Mouse (Mus musculus) lung, postnatal 25 days (tissue): Measurements from ENCODE around the gene Sh2d2a.
A peak's percentile ranks its signal among the peaks of the same experiment; 100 is the strongest.
"Not testable (repeated sequence)": the region's sequence is repeated elsewhere in the genome, so short reads cannot be mapped to it uniquely, and the experiment has no call there.

Experiments
- DNase-seq: peaks from one replicate; pipeline ENCODE4 v3.0.0; 2022; ENCODE audit warnings: low spot score

The Sh2d2a gene

GRCm38 (mm10) chr3:87855936-87856335 is 9.4 kb downstream of the Sh2d2a start:
- DNase-seq: no peak

DNA sequence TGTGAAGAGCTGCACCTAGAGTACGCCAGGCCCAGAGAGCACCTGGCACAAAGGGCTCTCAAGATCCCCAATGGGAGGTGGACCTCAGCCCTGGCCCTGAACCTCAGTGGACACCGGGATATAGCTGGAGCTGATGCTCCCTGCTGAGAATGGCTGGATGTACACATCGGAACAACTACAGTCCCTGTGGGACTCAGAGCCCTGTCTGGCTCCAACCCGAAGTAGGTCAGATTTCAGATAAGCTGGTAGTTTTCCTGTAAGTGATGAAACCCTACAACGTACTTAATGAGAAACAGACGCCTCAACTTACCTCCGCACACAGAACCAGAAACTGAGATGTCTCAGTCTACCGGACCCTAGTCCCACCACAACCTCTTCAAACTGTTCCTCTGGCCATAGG is 11.1 kb downstream of the Sh2d2a start:
- DNase-seq: no peak

- peak; percentile 72 for DNase-seq
Measured at GRCm38 (mm10) chr3:87859813-87860212, 13.3 kb downstream of the Sh2d2a start.

DNA sequence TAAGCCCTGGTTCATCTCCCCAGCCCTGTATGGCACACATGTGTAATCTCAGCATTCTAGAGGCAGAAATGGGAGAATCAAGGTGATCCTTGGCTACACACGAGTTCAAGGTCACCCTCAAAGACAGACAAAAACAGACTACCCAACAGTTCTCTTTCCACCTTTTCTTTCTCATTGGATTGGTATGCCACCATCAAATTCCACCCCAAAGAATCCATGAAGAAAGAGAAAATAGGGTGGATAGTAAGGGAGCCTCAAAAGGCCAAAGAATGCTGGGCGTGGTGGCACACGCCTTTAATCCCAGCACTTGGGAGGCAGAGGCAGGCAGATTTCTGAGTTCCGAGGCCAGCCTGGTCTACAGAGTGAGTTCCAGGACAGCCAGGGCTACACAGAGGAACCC is 17.6 kb downstream of the Sh2d2a start:
- DNase-seq: not testable (repeated sequence)

DNA sequence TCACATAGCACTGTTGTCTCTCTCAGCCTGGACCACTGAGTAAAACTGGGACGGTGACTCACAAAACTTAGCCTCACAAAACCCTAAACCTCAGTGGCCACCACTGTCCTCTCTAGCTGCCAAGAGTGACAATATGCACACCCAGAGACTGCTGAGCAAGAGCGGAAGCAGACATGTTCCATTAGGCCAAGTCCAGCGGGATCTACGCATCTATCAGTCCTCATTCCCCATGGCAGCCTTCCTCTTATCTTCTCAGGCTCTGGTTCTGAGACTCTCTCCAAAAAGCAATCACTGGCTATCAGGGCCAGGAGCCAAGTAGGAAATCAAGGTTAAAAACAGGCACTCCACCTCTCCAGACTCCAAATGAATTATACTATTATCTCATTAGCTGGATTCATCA is 31.2 kb downstream of the Sh2d2a start:
- DNase-seq: no peak

- DNase-seq: no peak
Measured at GRCm38 (mm10) chr3:87884291-87884690, 37.7 kb downstream of the Sh2d2a start.

- no peak for DNase-seq
Measured at GRCm38 (mm10) chr3:87884708-87885251, 38.2 kb downstream of the Sh2d2a start.

DNA sequence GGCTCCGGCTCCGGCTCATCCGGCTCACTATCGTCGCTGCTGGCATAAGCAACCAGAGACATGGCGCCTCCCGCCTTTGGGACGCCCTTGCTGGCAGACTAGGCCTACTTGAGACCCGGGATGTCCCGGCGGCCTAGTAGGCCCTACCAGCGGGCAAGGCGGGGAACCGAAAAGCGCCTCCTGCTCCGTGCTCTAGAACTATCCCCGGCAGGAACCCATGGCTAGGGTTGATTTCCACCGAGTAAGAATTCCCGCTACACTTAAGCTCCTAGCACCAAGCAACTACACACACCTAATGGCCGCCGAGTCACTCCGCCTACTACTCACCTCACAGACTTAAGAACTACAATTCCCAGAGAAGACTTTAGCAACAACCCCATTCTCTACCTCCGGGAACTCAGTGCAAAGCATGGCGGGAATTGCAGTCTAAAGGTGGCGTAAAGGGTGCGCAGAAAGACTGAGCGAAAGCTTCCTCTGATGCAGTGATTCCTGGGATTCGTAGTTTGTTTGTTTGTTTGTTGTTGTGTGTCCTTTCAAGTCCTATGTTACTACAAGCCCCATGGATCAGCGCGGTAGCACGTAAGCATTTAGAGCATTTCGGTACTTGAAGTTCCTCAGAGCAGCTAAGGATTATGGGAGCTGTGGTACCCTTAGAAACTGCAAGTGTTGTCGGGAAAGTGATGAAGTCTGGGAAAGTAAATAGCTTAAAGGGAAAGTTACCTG is 38.9 kb downstream of the Sh2d2a start, which contains the start of gene Prcc:
Prcc (minus strand) TSS at position 328 of the 723 bp plus-strand sequence.
- DNase-seq: peak; percentile 99

DNA sequence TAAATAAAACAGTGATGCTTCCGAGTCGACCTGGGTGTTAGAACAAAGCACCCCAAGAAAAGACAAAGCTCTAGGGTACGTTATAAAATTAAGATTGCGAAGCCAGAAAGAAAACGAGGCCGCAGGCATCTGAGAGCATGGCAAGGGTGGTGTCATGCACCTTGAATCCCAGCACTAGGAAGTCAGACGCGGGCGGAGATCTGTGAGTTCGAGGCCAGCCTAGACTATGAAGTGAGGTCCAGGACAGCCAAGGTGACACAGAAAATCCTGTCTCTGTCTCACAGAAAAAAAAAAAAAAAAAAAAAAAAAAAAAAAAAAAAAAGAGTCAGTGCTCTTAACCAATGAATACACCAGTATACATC is 39.4 kb downstream of the Sh2d2a start:
- no peak for DNase-seq

- DNase-seq: no peak
Measured at GRCm38 (mm10) chr3:87886416-87886815, 39.9 kb downstream of the Sh2d2a start.

DNA sequence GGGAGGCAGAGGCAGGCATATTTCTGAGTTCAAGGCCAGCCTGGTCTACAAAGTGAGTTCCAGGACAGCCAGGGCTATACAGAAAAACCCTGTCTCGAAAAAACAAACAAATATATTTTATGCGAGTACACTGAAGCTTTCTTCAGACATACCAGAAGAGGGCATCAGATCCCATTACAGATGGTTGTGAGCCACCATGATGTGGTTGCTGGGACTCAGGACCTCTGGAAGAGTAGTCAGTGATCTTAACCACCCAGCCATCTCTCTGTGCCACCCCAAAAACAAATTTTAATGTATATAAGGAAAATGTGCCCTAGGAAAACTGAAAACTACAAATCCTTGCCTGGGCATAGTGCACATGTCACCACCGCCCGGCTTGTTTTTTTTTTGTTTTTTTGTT is 40.8 kb downstream of the Sh2d2a start:
- DNase-seq: not testable (repeated sequence)

- no peak for DNase-seq
Measured at GRCm38 (mm10) chr3:87891481-87891880, 44.9 kb downstream of the Sh2d2a start.

DNA sequence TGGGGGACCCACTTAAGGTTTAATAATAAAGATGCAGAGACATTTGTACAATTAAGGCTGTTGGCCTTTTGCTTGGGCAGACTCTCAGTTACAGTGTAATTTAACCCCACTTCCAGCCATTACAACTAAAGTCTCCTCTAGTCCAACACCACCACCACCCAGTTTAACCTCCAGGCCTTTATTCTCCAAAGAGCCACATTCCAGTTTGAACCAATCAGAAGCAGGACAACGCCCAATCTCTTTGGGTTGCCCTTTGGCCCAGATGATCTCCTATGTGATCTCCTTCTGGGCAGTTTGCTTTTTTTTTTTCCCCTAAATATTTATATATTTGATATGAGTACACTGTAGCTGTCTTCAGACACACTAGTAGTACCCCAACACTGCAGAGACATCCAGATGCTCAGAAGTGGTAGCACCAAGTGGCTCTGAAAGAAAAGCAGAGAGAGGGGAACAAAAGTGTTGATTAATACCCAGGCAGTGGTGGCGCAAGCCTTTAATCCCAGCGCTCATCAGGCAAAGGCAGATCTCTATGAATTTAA is 46.9 kb downstream of the Sh2d2a start:
- DNase-seq: no peak

GRCm38 (mm10) chr3:87899266-87899665 is 52.7 kb downstream of the Sh2d2a start:
- DNase-seq: no peak

DNA sequence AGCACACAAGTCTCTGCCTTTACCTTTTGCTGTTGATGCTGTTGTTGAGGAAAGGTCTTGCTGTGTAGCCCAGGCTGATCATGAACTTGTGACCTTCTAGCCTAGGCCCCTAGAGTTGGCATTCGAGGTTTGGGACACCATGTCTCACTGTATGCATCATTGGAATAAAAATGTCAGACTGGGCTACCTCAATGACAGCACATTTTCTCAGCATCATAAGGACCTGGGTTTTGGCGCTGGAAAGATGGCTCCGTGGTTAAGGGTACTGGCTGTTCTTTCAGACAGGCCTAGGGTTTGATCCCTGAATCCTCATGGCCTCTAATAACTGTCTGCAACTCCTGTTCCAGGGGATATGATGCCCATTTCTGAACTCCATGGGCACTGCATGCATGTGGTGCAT is 53.2 kb downstream of the Sh2d2a start:
- DNase-seq: no peak

DNA sequence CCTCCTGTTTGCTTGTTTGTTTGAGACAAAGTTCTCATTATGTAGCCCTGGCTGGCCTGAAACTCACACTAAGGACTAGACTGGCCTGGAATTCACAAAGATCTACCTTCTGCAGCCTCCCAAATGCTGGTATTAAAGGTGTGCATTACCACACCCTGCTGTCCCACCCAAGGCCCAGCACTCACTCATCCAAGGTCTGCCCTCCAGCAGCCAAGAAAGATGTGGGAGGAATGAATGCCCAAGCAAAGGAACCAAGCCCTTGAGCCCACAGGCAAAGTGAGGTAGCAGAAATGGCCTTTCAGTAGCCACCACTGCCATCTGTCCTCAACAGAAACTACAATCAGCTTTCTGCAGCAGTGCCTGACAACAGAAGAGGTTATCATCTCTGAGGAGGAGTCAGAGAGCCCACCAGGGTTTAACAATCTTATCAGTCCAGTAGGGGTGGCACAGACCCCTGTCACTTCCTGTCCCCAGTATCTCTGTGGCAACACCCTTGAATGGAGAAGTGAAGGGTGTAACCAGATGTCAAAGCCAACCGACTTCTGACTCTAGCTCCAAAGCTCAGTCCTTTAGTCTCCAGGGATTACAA is 54.6 kb downstream of the Sh2d2a start:
- DNase-seq: no peak

DNA sequence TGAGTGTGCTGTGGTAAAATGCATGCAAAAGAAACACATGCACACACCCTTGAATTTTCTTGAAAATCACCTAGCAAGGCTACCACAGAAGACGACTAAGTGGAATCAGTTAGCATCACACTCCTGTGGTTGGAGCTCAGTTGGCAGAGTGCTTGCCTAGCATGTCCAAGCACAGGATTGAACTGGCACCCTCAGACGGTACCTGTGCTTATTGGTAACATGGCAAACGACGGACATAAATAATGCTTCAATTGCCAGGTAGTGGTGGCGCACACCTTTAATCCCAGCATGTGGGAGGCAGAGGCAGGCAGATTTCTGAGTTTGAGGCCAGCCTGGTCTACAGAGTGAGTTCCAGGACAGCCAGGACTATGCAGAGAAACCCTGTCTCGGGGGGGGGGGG is 55.4 kb downstream of the Sh2d2a start:
- not testable (repeated sequence) for DNase-seq

GRCm38 (mm10) chr3:87903821-87904220 is 57.3 kb downstream of the Sh2d2a start:
- no peak for DNase-seq
